Mouse (Mus musculus) lung, adult 2 months (tissue): ENCODE data around the gene Rnf111.

ENCODE experiments used
- CTCF ChIP-seq: fragments of 200-500 bp; IDR thresholded peaks from 2 replicates; pipeline ENCODE4 v1.5.1; 2011; ENCODE audit warnings: mild to moderate bottlenecking, low read length, control low read depth; ENCODE audit not compliant: insufficient read depth
- POLR2A ChIP-seq: fragments of 200-500 bp; IDR thresholded peaks from 2 replicates; pipeline ENCODE4 v1.6.1; 2011; ENCODE audit warnings: low read depth, mild to moderate bottlenecking, control low read depth, low read length, borderline replicate concordance; ENCODE audit errors: extremely low read depth

- no peak for TF ChIP-seq POLR2A
- TF ChIP-seq CTCF = no peak
These were observed 20.0 kb downstream of the Rnf111 start for GRCm38 (mm10) chr9:70483495-70483894.
